Mouse (Mus musculus) adrenal gland, postnatal 14 days (tissue): ENCODE measurements at regions not wholly inside any gene's neighbourhood (a gene's known extent, or its start where the extent isn't known, plus 50 kb on each side); places are given as distances from the start of the nearest gene placed in this dataset.

Experiments used
- DNase-seq: peaks from one replicate; pipeline ENCODE4 v3.0.0; 2021; ENCODE audit warnings: mixed read lengths
- microRNA-seq, 2 experiments: library from miRNA; unstranded; fragments of <30 nt; microRNA quantifications; one replicate each; pipeline ENCODE4 v1.2.0; 2021

GRCm38 (mm10) chr11:28655169-28655846 lies 71.2 kb upstream of the Ccdc85a start:
- no peak for DNase-seq

- DNase-seq, result no peak
These were observed 65.3 kb upstream of the Ccdc85a start for GRCm38 (mm10) chr11:28649446-28649845.

GRCm38 (mm10) chr11:28648916-28649315 lies 64.8 kb upstream of the Ccdc85a start:
- no peak for DNase-seq

GRCm38 (mm10) chr11:28639081-28639480 lies 55.0 kb upstream of the Ccdc85a start:
- DNase-seq, result no peak

GRCm38 (mm10) chr11:28636752-28637151 lies 52.6 kb upstream of the Ccdc85a start:
- DNase-seq, result no peak

Small RNA genes in the stretch of these regions (microRNA-seq; reads per million reads assigned to microRNA genes)
- gene Mir216a (0 to 0.76 reads per million in 2 experiments), gene Mir216b (0 reads per million in 2 experiments), gene Mir216c (0 reads per million in 2 experiments), gene Mir217 (0 to 3.4 reads per million in 2 experiments)
